Mouse (Mus musculus) spleen, adult 2 months (tissue): Measurements from ENCODE around the gene Rnaseh2a. TPM values are rescaled to one million over a fixed set of nuclear protein-coding genes. Genes with fewer than 3 reads are reported as not detected.

ENCODE experiments used
- DNase-seq, 2 experiments: peaks; one replicate each; pipeline versions ENCODE4 v3.0.0 to v3.0.0-alpha.2; 2012 to 2021; ENCODE audit warnings: low spot score in 2 of 2, low read depth in 1 of 2
- H3K27ac ChIP-seq: fragments of 200-500 bp; 2 replicates; pipeline ENCODE4 v1.5.1; 2012; ENCODE audit warnings: low read length, inconsistent platforms; ENCODE audit not compliant: insufficient read depth
- H3K27me3 ChIP-seq: fragments of 200-500 bp; 2 replicates; pipeline ENCODE4 v1.6.1; 2012; ENCODE audit warnings: mild to moderate bottlenecking, moderate library complexity, low read length, inconsistent platforms; ENCODE audit not compliant: control insufficient read depth, insufficient read depth
- H3K36me3 ChIP-seq: fragments of 200-500 bp; 2 replicates; pipeline ENCODE4 v1.6.1; 2012; ENCODE audit warnings: mild to moderate bottlenecking, low read length, inconsistent platforms; ENCODE audit not compliant: control insufficient read depth, insufficient read depth
- H3K4me1 ChIP-seq: fragments of 200-500 bp; 2 replicates; pipeline ENCODE4 v1.6.1; 2011; ENCODE audit warnings: inconsistent platforms; ENCODE audit not compliant: control insufficient read depth, insufficient read depth, insufficient read length
- H3K4me3 ChIP-seq: fragments of 200-500 bp; 2 replicates; pipeline ENCODE4 v1.5.1; 2011; ENCODE audit warnings: mild to moderate bottlenecking, inconsistent platforms; ENCODE audit not compliant: insufficient read depth, insufficient read length; ENCODE audit errors: extremely low read depth
- CTCF ChIP-seq: fragments of 200-500 bp; IDR thresholded peaks from 2 replicates; pipeline ENCODE4 v1.5.1; 2011; ENCODE audit warnings: mild to moderate bottlenecking, inconsistent platforms; ENCODE audit not compliant: insufficient read depth, insufficient read length, insufficient replicate concordance; ENCODE audit errors: extremely low read depth
- POLR2A ChIP-seq: fragments of 200-500 bp; IDR thresholded peaks from 2 replicates; pipeline ENCODE4 v1.6.1; 2011; ENCODE audit warnings: low read depth, low read length, inconsistent platforms
- WGBS: fragments of 180-500 bp; shearing (Covaris S2); methylation state at CpG from one replicate; pipeline ENCODE4 v1.1.7; 2018; 5-methylcytosine and 5-hydroxymethylcytosine counted together
- polyA plus RNA-seq: library from polyadenylated mRNA; depleted of rRNA; stranded (reverse); fragments of >200 nt; gene quantifications from 2 replicates; pipeline ENCODE4 v1.2.3, GENCODE M21; 2012

The Rnaseh2a gene
- polyA plus RNA-seq, 1 experiment: 34.2 TPM

GRCm38 (mm10) chr8:84921596-84921995 lies 48.0 kb downstream of the Rnaseh2a start:
- no peak overlapping the region for H3K27ac ChIP-seq
- TF ChIP-seq POLR2A (no peak), CTCF (no peak)
- H3K27me3 ChIP-seq: no peaks in the 10 kb centered on the region
- peaks cover under 1% of the 10 kb centered on the region; the same call in 1 of the 2 replicates for H3K36me3 ChIP-seq
- H3K4me3 ChIP-seq: no peak overlapping the region
- no peak for DNase-seq
- 83% methylated on average over 2 of the region's 2 CpGs for WGBS
- no peaks in the 10 kb centered on the region for H3K4me1 ChIP-seq

GRCm38 (mm10) chr8:84918646-84919045 lies 50.9 kb downstream of the Rnaseh2a start:
- Histone ChIP-seq H3K4me3 (no peak overlapping the region), H3K27me3 (no peaks in the 10 kb centered on the region), H3K27ac (no peak overlapping the region), H3K4me1 (no peaks in the 10 kb centered on the region), H3K36me3 (peaks cover 3% of the 10 kb centered on the region)
- DNase-seq: no peak
- 95% methylated on average over 15 of the region's 15 CpGs for WGBS
- no peak for TF ChIP-seq POLR2A
- TF ChIP-seq CTCF: no peak

GRCm38 (mm10) chr8:84917781-84918180 lies 51.8 kb downstream of the Rnaseh2a start:
- H3K27me3 ChIP-seq: no peaks in the 10 kb centered on the region
- TF ChIP-seq POLR2A: no peak
- no peak for TF ChIP-seq CTCF
- no peak overlapping the region for H3K4me3 ChIP-seq
- no peak for DNase-seq
- peaks cover 1% of the 10 kb centered on the region for H3K4me1 ChIP-seq
- 57% methylated on average over 20 of the region's 20 CpGs for WGBS
- H3K27ac ChIP-seq: no peak overlapping the region
- H3K36me3 ChIP-seq: peaks cover 3% of the 10 kb centered on the region

- no peak overlapping the region for H3K27ac ChIP-seq
- H3K4me3 ChIP-seq: no peak overlapping the region
- no peaks in the 10 kb centered on the region for H3K27me3 ChIP-seq
- TF ChIP-seq POLR2A (no peak), CTCF (no peak)
- peaks cover 7% of the 10 kb centered on the region for H3K4me1 ChIP-seq
- 89% methylated on average over 8 of the region's 8 CpGs for WGBS
- DNase-seq: no peak
- peaks cover 6% of the 10 kb centered on the region for H3K36me3 ChIP-seq
Observed at GRCm38 (mm10) chr8:84915269-84915668, 54.3 kb downstream of the Rnaseh2a start.

GRCm38 (mm10) chr8:84913960-84914359 lies 55.6 kb downstream of the Rnaseh2a start:
- peak in 1 of 2 experiments; percentile 42 for DNase-seq
- WGBS: 32% methylated on average over 4 of the region's 4 CpGs
- Histone ChIP-seq H3K27ac (peak overlapping the region; percentile 61), H3K27me3 (no peaks in the 10 kb centered on the region), H3K36me3 (peaks cover 6% of the 10 kb centered on the region), H3K4me1 (peaks cover 13% of the 10 kb centered on the region), H3K4me3 (no peak overlapping the region)
- no peak for TF ChIP-seq POLR2A
- no peak for TF ChIP-seq CTCF

GRCm38 (mm10) chr8:84913502-84913900 lies 56.1 kb downstream of the Rnaseh2a start:
- H3K4me3 ChIP-seq: peak overlapping the region; percentile 60
- H3K27me3 ChIP-seq: no peaks in the 10 kb centered on the region
- TF ChIP-seq CTCF (no peak), POLR2A (no peak)
- DNase-seq: peak in 1 of 2 experiments; percentile 30
- peak overlapping the region; percentile 61 for H3K27ac ChIP-seq
- peaks cover 6% of the 10 kb centered on the region for H3K36me3 ChIP-seq
- WGBS: 4% methylated on average over 9 of the region's 9 CpGs
- peaks cover 13% of the 10 kb centered on the region for H3K4me1 ChIP-seq

GRCm38 (mm10) chr8:84912895-84913501 lies 56.6 kb downstream of the Rnaseh2a start:
- peak; percentile 84 to 89 for DNase-seq
- Histone ChIP-seq H3K27ac (peak overlapping the region; percentile 61), H3K27me3 (no peaks in the 10 kb centered on the region), H3K4me1 (peaks cover 13% of the 10 kb centered on the region), H3K36me3 (peaks cover 6% of the 10 kb centered on the region), H3K4me3 (peak overlapping the region; percentile 60)
- 2% methylated on average over 55 of the region's 55 CpGs for WGBS
- TF ChIP-seq CTCF (no peak), POLR2A (peak; percentile 28)
